Mouse (Mus musculus) kidney, embryonic 14.5 days (tissue): ENCODE measurements around the gene Fgf18. TPM values are rescaled to one million over a fixed set of nuclear protein-coding genes. Genes with fewer than 3 reads are reported as not detected.

Source experiments
- ATAC-seq: fragments of 200-750 bp; cut with Nextera tagmentation; 2 replicates; pipeline ENCODE4 v1.8.0; 2017; ENCODE audit warnings: moderate number of reproducible peaks, mild to moderate bottlenecking, moderate TSS enrichment, moderate library complexity; ENCODE audit not compliant: low FRiP score, low TSS enrichment
- H3K27ac ChIP-seq: fragments of 300-500 bp; sonication (generic); 2 replicates; pipeline ENCODE4 v1.5.1; 2014; ENCODE audit warnings: low read depth, mild to moderate bottlenecking, low read length, moderate library complexity, mixed read lengths
- H3K27me3 ChIP-seq: fragments of 300-500 bp; sonication (generic); 2 replicates; pipeline ENCODE4 v1.6.1; 2014; ENCODE audit warnings: mild to moderate bottlenecking, low read length; ENCODE audit not compliant: control insufficient read depth, insufficient read depth
- H3K36me3 ChIP-seq: fragments of 300-500 bp; sonication (generic); 2 replicates; pipeline ENCODE4 v1.6.1; 2014; ENCODE audit warnings: low read length, mixed read lengths; ENCODE audit not compliant: control insufficient read depth, insufficient read depth
- H3K4me1 ChIP-seq: fragments of 300-500 bp; sonication (generic); 2 replicates; pipeline ENCODE4 v1.6.1; 2014; ENCODE audit warnings: low read length, mixed read lengths; ENCODE audit not compliant: control insufficient read depth, insufficient read depth
- H3K4me2 ChIP-seq: fragments of 300-500 bp; sonication (generic); replicated peaks from 2 replicates; pipeline ENCODE4 v1.6.1; 2014; ENCODE audit warnings: low read depth, mild to moderate bottlenecking, low read length
- H3K4me3 ChIP-seq: fragments of 300-500 bp; sonication (generic); 2 replicates; pipeline ENCODE4 v1.5.1; 2014; ENCODE audit warnings: mild to moderate bottlenecking, low read length
- H3K9ac ChIP-seq: fragments of 300-500 bp; sonication (generic); 2 replicates; pipeline ENCODE4 v1.6.1; 2014; ENCODE audit warnings: low read depth, mild to moderate bottlenecking, low read length, moderate library complexity
- H3K9me3 ChIP-seq: fragments of 300-500 bp; sonication (generic); 2 replicates; pipeline ENCODE4 v1.6.1; 2016; ENCODE audit warnings: low read length; ENCODE audit not compliant: control insufficient read depth
- WGBS: fragments of 180-500 bp; shearing (Covaris S2); extraction: QIAGEN DNeasy Blood & Tissue Kit; methylation state at CpG from one replicate; pipeline ENCODE4 v1.1.7; 2014; 5-methylcytosine and 5-hydroxymethylcytosine counted together
- polyA plus RNA-seq: library from polyadenylated mRNA; unstranded; fragments of >200 nt; fragmentation: Nextera tagmentation; extraction: Ambion mirVana; gene quantifications from 2 replicates; pipeline ENCODE4 v1.2.1, GENCODE M21; 2014

The Fgf18 gene
- polyA plus RNA-seq, 1 experiment from 2014 or later: 3.0 TPM

DNA sequence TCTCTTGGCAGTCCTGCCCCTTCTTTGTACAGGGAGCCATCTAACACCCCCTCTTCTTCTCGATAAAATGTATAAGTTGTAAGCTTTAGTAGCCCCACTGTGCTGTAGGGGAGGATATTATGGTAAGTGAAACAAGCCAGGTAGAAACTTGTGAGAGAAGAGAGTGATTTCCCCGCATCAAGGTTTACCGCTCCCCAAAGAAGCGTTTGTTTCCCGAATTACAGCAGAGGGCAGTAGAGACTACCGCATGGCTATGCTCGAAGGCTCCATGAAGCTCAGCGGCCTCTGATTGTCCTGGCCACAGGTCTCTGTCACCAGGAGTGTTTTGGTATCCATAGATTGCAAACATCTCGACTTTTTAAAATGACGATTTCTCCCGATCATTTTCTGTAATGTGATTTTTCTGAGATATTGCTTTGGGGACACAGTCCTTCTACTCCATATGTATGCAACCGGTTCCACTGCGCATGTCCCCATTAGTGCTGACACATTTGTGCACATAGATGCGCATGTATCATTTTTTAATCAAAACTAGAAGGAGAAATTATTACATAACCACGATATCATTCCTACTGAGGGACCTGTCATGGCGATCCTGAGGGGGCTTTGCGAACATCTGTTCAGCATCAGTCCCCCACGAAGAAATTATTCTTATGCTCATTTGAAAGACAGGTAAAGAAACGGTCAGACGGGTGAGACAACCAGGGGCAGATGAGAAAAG is 29.5 kb upstream of the Fgf18 start:
- H3K4me2 ChIP-seq: no peak overlapping the region
- no peaks in the 10 kb centered on the region for H3K36me3 ChIP-seq
- H3K9ac ChIP-seq: no peak overlapping the region
- 0 out of 2 replicates have a peak, but pooled peaks cover 6% of the 10 kb centered on the region for H3K4me1 ChIP-seq
- no peak; the same call in 1 of the 2 replicates for ATAC-seq
- H3K27me3 ChIP-seq: peaks cover 21% of the 10 kb centered on the region
- no peak overlapping the region for H3K4me3 ChIP-seq
- 33% methylated on average over 20 of the region's 20 CpGs for WGBS
- no peaks in the 10 kb centered on the region for H3K9me3 ChIP-seq
- no peak overlapping the region for H3K27ac ChIP-seq

DNA sequence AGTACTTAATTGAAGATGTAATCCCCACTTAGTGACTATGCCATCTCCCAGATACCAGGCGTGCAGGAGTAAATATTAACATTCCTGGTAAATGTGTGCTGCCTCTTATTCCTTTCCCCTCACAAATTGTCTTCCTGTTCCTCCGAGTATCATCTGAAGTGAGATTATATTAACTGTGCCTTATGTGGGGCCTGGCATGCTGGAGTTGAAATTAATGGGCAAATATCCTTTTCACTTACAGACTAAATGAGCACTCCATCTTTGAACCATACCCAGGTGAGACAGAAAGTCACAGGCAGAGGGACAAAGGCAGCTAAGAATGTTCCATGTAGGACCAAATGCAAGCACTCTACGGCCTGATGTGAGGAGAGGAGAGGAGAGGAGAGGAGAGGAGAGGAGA is 28.6 kb upstream of the Fgf18 start:
- no peaks in the 10 kb centered on the region for H3K36me3 ChIP-seq
- peaks cover 21% of the 10 kb centered on the region for H3K27me3 ChIP-seq
- H3K27ac ChIP-seq: no peak overlapping the region
- no peak overlapping the region for H3K9ac ChIP-seq
- ATAC-seq: no peak
- H3K4me3 ChIP-seq: no peak overlapping the region
- H3K4me1 ChIP-seq: 0 out of 2 replicates have a peak, but pooled peaks cover under 1% of the 10 kb centered on the region
- no peaks in the 10 kb centered on the region for H3K9me3 ChIP-seq
- H3K4me2 ChIP-seq: no peak overlapping the region
- WGBS: 70% methylated on average over 3 of the region's 3 CpGs

- no peak overlapping the region for H3K4me3 ChIP-seq
- no peak overlapping the region for H3K9ac ChIP-seq
- 12% methylated on average over 9 of the region's 9 CpGs for WGBS
- H3K9me3 ChIP-seq: no peaks in the 10 kb centered on the region
- no peaks in the 10 kb centered on the region for H3K36me3 ChIP-seq
- H3K4me1 ChIP-seq: no peaks in the 10 kb centered on the region
- no peak; the same call in 1 of the 2 replicates for ATAC-seq
- H3K4me2 ChIP-seq: no peak overlapping the region
- 0 out of 2 replicates have a peak, but pooled peaks cover 2% of the 10 kb centered on the region for H3K27me3 ChIP-seq
- H3K27ac ChIP-seq: no peak overlapping the region
Measured at GRCm38 (mm10) chr11:33170489-33170888, 23.3 kb upstream of the Fgf18 start.

DNA sequence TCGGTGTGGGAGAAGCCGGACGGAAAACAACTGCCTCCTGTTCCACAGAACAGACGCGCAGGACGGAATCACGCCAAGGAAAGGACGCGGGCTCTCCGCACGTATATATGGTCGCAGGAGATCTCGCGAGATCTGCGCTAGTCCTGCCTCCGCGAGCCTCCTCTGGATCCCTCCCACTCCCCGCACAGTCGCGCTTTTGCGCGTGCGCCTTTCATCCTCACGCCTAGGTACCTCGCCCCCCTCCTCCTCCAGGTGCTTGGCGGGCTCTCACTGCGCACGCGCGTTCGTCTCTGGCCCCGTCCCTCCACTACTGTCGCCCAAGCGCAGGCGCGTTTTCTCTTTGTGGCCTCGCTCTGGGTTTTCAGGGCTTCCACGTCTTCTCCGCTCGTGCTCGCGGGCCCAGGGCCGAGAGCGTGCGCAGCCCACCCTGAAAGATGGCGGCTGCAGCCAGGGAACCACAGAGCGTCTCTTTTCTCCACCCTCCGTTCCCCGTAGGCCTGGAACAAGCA is 15.9 kb upstream of the Fgf18 start, which contains the start of gene Npm1:
Gene Npm1 (minus strand): TSS at position 209 of the 509 bp plus-strand sequence.
- H3K36me3 ChIP-seq: peaks cover 36% of the 10 kb centered on the region
- peak within 1 kb of the TSS; percentile 96 for H3K27ac ChIP-seq
- H3K9ac ChIP-seq: peak within 1 kb of the TSS; percentile 99
- 0 out of 2 replicates have a peak, but pooled peaks cover 2% of the 10 kb centered on the region for H3K27me3 ChIP-seq
- H3K4me3 ChIP-seq: peak within 1 kb of the TSS; percentile 99
- WGBS: 4% methylated on average over 47 of the region's 49 CpGs
- no peaks in the 10 kb centered on the region for H3K9me3 ChIP-seq
- peak within 1 kb of the TSS; percentile 79 for H3K4me2 ChIP-seq
- ATAC-seq: peak; percentile 96
- peaks cover 11% of the 10 kb centered on the region for H3K4me1 ChIP-seq

DNA sequence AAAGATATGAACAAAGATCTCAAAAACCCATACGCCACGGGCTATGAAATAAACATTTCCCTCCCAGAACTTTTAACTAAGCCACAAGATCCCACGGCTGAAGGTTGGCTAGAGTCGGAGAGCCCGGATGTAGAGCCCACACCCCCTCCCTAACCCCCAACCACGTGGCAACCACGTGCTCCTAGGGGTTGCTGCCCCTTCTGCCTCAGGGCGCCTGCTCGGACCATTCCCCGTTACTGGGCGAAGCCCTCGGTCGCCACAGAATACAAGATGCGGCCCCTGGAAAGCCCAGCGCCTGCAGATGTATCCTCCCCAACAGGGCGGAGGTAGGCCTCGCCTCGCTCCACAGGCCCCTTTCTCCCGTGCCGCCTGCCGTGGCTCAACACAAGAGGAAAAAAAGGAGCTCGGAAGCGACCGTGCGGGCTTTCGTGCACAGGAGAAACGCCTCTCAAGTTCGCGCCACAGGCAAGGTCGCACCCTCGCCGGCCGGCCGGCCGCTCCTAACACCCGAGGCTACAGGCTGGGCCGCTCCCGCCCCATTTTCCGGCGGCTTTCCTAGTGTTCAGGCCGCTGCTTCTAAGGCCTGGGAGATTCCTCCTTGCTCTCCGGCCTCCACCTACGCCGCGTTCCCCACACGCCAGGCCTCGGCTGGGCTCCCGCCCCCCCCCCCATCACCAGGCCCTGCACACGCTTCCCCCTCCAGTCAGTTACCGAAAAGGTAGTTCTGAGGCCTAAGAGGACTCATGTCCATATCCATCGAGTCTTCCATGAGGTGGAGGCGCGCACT is 15.2 kb upstream of the Fgf18 start:
- Histone ChIP-seq H3K36me3 (peaks cover 43% of the 10 kb centered on the region), H3K4me2 (peak overlapping the region; percentile 79), H3K4me1 (peaks cover 11% of the 10 kb centered on the region), H3K4me3 (peak overlapping the region; percentile 99), H3K9ac (peak overlapping the region; percentile 99), H3K9me3 (no peaks in the 10 kb centered on the region), H3K27me3 (no peaks in the 10 kb centered on the region), H3K27ac (peak overlapping the region; percentile 82)
- peak; percentile 68 for ATAC-seq
- 4% methylated on average over 47 of the region's 53 CpGs for WGBS

DNA sequence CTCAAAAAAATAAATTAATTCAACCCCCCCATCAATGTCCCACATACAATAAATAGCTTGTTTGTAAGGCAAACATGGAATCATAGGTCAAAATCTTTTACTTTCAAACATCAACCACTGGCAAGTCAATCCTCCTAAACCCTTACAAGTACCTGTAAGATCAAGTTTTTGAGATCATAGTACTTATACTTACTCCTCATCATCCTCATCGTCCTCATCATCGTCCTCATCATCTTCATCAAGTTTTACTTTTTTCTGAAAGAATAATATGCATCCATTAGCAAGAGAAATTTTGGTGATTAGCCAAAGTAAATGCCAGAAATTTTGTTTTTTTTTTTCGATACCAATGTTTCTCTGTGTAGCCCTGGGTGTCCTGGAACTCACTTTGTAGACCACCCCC is 12.5 kb upstream of the Fgf18 start:
- peaks cover 66% of the 10 kb centered on the region for H3K36me3 ChIP-seq
- H3K4me2 ChIP-seq: no peak overlapping the region; the same call in 1 of the 2 replicates
- no peak overlapping the region for H3K9ac ChIP-seq
- H3K27ac ChIP-seq: no peak overlapping the region
- WGBS: 94% methylated on average over 3 of the region's 3 CpGs
- H3K4me1 ChIP-seq: peaks cover 11% of the 10 kb centered on the region
- no peak overlapping the region for H3K4me3 ChIP-seq
- no peaks in the 10 kb centered on the region for H3K9me3 ChIP-seq
- no peak for ATAC-seq
- H3K27me3 ChIP-seq: no peaks in the 10 kb centered on the region

GRCm38 (mm10) chr11:33157453-33158196 is 10.4 kb upstream of the Fgf18 start:
- Histone ChIP-seq H3K4me3 (no peak overlapping the region), H3K9me3 (no peaks in the 10 kb centered on the region), H3K9ac (no peak overlapping the region), H3K27ac (no peak overlapping the region), H3K36me3 (peaks cover 87% of the 10 kb centered on the region), H3K4me2 (no peak overlapping the region), H3K27me3 (no peaks in the 10 kb centered on the region), H3K4me1 (peaks cover 11% of the 10 kb centered on the region)
- WGBS: 84% methylated on average over 2 of the region's 2 CpGs
- ATAC-seq: no peak

DNA sequence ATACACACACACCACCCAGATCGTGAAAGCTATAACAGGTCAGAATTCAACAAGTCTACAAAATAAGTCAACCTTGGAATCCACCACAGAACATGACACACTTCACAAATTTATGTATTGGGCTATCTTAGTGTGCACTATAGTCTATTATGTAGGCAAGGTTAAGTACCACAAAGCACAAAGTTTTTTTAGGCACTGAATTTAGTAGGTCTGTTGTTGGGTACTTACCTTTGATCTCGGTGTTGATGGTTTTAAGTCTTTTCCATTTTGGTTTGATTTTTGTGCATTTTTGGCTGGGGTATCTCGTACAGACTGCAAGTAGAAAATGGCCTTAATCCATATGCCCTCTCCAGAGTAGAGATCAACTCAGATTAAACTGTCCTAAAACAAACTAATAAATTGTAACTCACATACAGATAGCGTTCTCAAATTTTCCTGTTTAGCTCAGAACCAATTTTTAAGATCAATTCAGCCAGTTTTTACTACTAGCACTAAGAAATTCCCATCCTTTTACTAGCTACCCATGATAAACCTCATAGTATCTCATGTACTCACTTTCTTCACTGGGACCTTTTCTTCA is 9.3 kb upstream of the Fgf18 start:
- Histone ChIP-seq H3K27ac (no peak overlapping the region), H3K4me2 (no peak overlapping the region), H3K9ac (no peak overlapping the region), H3K9me3 (no peaks in the 10 kb centered on the region), H3K36me3 (peaks cover 95% of the 10 kb centered on the region), H3K27me3 (no peaks in the 10 kb centered on the region), H3K4me1 (peaks cover 11% of the 10 kb centered on the region), H3K4me3 (no peak overlapping the region)
- ATAC-seq: no peak
- 83% methylated on average over 4 of the region's 4 CpGs for WGBS
